Mouse (Mus musculus): ENCODE results near the gene Tuba1c. TPM values are rescaled to one million over a fixed set of nuclear protein-coding genes. Genes with fewer than 3 reads are reported as not detected.

The Tuba1c gene
- total RNA-seq (2022) = 100 to 1,000 TPM; 207 to 347 (median 262) TPM

DNA sequence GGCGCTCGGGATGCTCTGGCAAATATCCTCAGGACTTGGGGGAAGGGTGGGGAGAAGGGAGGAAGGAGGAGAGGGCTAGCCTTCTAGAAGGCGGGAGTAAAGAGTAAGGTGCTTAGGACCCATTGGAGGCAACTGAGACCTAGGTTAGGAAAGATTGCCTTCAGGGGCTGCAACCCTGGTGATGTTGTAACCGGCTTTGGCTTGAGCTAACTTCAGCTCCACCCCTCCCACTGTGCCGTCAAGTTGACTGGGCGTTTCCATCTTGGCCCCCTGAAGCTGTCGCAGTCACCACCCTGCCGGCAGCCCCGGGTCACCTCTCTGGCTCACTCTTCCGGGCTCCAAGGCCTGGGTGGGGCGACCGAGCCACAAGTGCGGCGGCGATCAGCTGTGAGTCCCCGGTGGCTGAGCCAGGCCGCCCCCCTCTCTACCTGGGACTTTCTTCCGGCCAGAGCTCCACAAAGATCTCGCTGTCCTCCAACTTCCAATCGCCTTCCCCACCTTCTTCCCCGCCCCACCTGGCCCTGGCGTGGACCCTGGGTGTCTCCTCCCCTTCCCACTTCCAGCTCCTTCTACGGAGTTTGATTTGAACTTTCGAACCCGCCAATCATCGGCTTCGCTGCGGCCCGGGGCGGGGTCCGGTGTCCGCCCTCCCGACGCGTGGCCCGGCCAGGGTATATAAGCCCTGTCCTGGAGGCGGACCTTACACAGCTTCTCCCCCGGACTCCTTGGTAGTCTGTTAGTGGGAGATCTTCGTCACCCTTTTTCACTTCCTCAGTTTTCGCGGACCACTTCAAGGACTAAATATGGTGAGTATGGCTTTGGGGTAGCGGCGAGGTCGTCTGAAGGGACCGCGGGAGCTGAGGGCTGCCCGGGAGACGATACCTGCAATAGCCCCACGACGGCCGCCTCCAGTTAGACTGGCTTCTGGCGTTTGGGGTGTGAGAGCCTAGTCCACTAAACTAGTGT is at the start of gene Tuba1c:
Tuba1c (plus strand) TSS at position 273 of the 966 bp plus-strand sequence.
- DNase-seq = peak; percentile 94

GRCm38 (mm10) chr15:98980012-98980614 is 49.6 kb upstream of the Tuba1c start:
- no peak for DNase-seq

DNA sequence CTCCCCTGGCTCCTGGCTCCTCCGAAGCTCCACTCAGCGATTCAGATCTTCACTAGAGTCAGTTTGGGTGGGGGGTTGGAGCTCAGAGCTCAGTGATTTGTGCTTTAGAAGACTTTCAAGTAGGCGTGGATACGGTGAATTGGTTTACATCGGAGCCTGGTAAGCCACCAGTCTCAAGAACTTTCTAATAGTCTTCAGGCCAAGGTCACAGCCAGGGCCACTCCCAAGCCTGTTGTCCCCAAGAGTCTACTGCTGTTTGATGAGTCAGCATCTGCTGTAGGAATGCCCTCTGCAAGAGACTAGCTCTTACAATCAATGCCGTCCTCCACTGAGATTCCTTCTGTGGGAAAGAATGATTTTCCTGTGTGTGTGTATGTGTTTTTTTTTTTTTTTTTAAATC is 47.6 kb upstream of the Tuba1c start:
- DNase-seq = no peak

DNA sequence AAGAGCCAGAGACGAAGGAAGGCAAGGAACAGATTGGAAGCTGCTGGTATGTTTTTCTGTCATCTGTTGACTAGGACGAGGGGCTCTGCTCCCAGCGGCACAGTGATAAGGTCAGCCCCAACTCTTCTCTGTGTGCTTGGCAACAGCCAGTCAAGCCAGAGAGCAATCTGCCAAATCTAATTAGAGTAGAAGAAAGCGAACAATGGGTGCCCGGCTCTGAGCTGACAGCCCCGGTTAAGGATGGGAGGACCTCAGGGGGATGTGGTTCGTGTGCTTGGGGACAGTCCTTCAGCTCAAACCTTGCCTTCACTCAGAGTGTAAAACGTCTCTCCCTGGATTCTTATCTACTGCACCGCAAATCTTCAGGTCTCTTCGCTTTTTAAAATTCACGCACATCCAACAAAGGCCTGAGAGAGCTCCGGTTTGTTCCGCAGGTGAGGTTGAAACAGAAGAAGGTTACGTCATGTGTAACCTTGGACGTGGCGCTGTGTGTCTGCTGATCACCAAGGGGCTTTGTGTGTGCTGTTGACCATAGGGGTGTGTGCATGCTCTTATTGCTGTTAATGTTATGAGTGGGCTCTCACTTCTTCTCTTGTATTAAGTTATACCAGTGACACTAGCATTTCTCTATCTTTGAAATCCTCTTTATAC is 46.1 kb upstream of the Tuba1c start:
- DNase-seq = no peak

DNA sequence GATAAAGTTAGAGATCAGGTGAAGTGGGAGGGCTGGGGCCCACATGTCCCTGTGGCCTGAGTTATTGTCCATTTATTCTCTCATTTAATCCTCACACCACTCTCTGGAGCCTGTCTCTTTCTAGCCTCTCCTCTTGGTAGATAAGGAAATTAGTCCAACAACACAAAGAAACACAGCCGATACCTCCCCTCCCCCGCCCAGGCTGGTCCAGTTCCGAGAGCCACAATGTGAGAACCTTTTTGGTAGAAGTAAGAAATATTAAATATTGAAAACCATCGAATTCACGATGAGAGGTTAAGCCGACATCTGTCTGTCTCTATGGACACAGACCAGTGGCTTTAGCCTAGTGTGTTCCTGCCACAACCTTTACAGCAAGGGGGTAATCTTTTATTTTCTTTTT is 45.0 kb upstream of the Tuba1c start:
- DNase-seq = no peak

GRCm38 (mm10) chr15:98985240-98985981 is 44.3 kb upstream of the Tuba1c start:
- peak; percentile 83 for DNase-seq

DNA sequence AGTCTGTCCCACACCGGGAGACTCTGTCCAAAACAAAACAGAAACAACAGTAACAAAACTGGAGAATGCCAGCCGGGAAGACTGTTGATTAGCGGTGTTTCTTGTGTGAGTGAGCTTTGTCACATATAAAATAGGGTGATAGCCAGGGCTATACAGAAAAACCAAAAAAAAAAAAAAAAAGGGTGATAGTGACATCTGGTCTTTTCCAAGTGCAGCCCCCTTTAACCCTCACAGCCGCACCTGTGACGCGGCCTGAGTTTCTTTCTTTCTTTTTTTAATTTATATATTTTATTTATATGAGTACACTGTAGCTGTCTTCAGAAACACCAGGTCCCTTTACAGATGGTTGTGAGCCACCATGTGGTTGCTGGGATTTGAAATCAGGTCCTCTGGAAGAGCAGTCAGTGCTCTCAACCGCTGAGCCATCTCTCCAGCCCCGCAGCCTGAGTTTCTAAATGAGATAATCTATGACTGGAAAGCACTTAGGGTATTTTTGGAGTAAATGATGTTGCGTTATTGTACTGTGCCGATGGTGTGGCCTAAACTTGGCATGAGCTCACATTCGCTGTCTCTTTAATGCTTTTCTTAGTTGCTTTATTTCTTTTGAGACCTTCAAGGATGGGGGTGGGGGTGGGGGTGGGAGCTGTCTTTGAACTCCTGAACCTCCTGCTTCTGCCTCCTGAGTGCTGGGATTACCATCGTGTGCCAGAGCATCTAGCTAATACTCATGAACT is 43.5 kb upstream of the Tuba1c start:
- DNase-seq = no peak

DNA sequence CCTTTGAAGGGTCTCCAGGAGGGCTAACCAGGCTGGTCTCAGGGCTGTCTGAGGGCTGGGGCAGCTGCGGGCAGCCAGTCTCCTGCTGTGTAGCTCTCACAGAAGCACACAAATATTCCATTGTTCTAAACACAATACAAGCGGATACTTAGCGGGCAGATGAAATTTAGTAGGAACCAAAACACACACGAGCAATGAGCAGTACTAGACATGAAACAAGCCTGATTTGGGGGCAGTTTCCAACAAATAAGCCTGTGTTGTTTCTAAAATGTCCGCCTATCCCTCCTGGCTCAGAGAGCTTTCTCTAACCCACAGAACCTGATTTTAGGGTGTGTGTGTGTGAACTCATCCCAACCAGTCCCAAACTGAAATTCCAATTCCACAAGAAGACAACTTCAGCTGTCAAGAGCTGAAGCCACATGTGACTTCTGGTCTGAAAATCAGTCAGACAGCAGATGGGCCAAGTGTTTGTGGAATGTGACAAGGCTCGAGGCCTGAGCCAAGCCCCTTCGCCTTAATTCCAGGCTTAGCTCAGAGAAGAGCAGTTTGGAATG is 42.5 kb upstream of the Tuba1c start:
- no peak for DNase-seq

DNA sequence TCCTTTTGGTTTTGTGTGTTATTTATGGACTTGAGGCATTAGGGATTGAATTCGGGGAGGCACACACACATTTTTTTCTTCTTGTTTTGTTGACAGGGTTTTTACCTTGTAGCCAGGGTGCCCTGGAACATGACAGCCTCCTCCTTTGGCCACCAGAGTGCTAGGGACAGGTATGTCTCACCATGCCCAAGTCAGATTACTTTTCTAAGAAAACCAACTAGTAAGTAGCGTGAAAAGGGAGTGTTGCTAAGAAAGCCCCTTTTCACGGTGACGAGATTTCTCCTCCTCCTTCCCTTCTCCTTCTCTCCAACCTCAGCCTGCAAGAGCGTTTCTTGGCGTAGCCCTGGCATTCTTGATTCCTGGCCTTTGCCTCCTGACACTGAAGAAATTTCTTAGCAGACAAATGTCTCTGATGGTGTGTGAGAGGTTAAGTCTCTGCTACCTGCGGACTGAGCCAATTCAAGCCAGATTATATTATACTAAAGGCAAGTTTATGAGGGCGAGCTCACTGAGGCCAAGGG is 42.0 kb upstream of the Tuba1c start:
- no peak for DNase-seq

GRCm38 (mm10) chr15:98988787-98989186 is 40.9 kb upstream of the Tuba1c start:
- DNase-seq = no peak

- DNase-seq = no peak
These were observed 39.8 kb upstream of the Tuba1c start for GRCm38 (mm10) chr15:98989701-98990430.

DNA sequence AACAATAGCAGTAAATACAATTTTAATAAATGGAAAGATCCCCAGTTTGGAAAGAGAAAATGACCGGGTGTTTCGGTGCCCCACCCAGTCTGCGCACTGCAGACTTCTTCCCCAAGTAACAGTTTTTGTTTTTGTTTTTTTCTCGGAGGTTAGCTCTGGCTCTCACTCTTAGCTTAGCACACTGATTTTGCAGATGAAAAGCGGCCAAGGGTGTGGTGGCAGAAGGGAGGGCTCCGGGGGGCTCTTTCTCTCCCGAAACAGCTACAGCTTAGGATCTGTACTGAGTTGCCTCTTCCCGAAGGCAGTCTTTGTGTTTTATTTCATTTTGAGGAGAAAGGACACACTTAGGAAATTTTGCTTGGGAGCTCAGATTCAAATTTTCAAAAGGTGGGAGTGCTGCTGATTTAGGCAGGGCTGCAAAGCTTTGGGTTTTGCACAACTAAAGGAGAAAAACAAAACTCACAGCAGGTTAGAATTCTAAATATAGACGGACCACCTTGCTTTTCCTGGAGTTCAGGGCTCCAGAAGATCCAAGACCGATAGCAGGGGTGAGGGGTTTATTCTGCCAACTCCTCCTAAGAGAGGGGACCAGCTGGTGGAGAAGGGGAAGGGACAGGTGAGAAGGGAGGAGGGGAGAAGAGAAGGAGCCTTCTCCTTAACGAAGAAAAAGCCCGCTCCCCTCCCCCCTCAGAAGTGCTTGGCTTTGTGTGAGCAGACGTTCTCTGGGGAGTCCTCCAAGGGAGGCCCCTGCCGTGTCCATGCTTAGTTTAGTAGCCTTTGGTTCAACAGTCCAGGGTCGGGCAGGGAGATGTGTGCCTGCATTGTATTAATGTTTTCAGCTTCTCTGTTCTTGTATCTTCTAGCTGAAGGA is 38.8 kb upstream of the Tuba1c start:
- DNase-seq = no peak

- no peak for DNase-seq
These were observed 38.1 kb upstream of the Tuba1c start for GRCm38 (mm10) chr15:98991540-98992050.

DNA sequence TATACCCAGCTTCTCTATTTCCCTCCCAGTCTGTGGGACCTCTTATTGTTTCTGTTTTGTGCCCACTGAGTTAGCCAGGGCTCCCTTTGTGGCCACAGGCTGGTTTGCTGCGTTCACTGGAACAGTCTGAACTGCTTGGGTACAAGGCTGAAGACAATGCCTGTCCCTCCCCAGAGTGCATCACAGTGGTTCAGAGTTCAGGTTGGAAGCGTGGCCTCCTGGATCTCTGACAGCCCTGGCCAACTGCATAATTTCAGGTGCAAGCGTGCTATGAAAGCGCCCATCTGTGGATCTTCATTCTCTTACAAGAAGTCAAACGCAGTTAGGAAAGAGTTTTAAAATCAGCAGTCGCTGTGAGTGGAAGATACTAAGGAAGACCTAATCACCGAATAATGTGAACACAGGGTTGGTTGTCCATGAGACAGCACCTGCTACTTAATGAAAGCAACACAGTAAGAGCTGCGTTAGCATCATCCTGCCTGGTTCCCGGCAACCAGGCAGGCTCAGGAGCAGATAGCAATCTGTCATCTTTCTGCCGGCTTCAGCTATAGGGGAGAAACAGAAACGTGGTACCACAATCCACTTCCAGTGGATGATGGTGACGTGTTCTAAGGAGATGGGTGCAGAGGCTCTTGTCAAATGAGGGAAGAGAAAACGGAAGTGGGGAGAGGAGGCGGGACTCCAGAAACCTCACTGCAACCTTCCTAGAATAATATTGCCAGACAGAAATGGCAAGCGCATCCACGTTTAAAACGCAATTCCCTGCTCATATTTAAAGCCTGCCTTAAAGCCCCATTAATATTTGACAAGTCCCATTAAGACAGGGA is 37.4 kb upstream of the Tuba1c start:
- DNase-seq = no peak

DNA sequence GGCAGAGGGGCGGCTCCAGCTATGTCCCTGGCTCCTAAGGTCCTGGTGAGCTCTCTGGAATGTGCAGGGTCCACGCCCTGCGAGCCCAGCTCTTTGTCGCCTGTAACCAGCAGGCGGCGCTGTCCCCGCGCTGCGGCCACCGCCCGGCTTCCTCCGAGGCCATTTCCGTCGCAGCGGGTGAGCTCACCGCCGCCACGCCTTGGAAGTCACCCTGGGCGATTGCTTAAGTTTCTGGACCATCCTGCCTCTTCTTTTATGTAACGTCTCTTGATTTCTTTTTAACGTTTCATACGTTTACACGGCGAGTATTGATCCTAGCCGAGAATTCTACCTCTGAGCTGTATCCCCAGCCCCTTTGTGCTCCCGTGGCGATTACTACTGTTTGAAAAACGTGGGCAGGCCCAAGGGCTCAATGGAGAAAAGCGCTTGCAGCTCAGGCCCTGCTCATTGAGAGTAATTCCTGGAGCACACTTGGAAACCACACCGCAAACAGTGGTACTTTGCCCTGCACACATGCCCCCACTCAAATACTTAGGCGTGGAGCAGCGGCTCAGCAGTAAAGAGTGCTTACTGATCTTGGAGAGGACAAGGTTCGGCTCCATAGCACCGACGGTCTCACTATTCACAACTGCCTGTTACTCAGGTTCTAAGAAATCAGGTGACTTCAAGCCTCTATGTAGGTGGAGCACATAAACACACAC is 36.4 kb upstream of the Tuba1c start:
- DNase-seq = peak; percentile 90

DNA sequence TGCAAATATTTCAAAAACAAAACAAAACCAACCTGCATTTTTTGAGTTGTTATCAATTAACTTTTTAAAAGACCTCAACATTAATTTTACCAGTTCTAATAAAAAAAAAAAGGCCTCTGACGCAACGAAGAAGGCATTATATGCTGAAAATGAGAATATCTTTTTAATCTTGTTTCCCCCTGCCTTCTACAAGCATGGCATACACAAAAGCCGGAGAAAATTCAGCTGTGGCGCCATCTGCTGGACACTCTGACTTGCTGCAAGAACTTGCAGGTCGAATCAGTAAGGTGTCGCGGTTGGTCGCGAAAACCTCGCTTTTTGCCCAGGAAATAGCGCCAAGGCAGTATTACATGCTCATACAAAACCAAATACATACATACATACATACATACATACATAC is 35.8 kb upstream of the Tuba1c start:
- DNase-seq = peak; percentile 75

DNA sequence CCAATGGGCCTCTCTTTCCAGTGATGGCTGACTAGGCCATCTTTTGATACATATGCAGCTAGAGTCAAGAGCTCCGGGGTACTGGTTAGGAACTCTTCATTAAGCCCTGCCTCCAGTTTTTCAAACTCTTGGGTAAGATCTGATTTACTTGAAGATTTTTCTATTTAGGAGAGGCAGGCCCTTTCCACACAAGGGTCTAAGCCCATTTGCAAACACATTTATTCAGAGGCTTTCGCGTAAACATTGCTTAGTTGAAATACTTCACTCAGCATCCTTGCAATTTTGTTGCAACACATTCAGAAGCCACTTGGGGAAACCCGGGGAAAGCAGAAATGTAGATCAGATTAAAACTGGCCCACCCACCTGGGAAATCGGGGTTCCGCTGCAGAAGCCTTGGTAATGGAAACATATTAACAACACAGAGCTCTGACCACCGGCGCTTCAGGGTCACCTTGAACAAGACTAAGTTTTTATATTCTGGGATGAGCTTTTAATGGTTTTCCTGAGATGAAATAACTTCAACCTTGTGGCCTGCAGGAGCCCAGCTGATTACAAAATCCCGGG is 34.7 kb upstream of the Tuba1c start:
- no peak for DNase-seq
